Mouse (Mus musculus) Muller cell, postnatal 12 days (primary cell): ENCODE measurements around the gene Pttg1.

Source experiments
- DNase-seq: peaks from one replicate; pipeline ENCODE4 v3.0.0-alpha.2; 2015; ENCODE audit errors: inconsistent ontology term

Pttg1 gene

GRCm38 (mm10) chr11:43410291-43410690, 15.8 kb downstream of the Pttg1 start:
- DNase-seq = no peak

GRCm38 (mm10) chr11:43408888-43409287, 17.2 kb downstream of the Pttg1 start:
- no peak for DNase-seq

GRCm38 (mm10) chr11:43404150-43404807, 21.8 kb downstream of the Pttg1 start:
- DNase-seq = no peak

- no peak for DNase-seq
Observed at GRCm38 (mm10) chr11:43400131-43400530, 25.9 kb downstream of the Pttg1 start.

GRCm38 (mm10) chr11:43399297-43399696, 26.8 kb downstream of the Pttg1 start:
- DNase-seq = no peak

- DNase-seq = no peak
Observed at GRCm38 (mm10) chr11:43396672-43397071, 29.4 kb downstream of the Pttg1 start.

GRCm38 (mm10) chr11:43396246-43396645, 29.8 kb downstream of the Pttg1 start:
- DNase-seq = no peak

- no peak for DNase-seq
Observed at GRCm38 (mm10) chr11:43395073-43395948, 30.7 kb downstream of the Pttg1 start.

GRCm38 (mm10) chr11:43393325-43393724, 32.7 kb downstream of the Pttg1 start:
- DNase-seq = no peak

GRCm38 (mm10) chr11:43392757-43393156, 33.3 kb downstream of the Pttg1 start:
- no peak for DNase-seq

- DNase-seq = no peak
Observed at GRCm38 (mm10) chr11:43389118-43389517, 36.9 kb downstream of the Pttg1 start.

- no peak for DNase-seq
Observed at GRCm38 (mm10) chr11:43388122-43389097, 37.6 kb downstream of the Pttg1 start.

- DNase-seq = no peak
Observed at GRCm38 (mm10) chr11:43387004-43387880, 38.8 kb downstream of the Pttg1 start.

GRCm38 (mm10) chr11:43385716-43386115, 40.3 kb downstream of the Pttg1 start:
- DNase-seq = peak; percentile 74

GRCm38 (mm10) chr11:43385055-43385649, 40.9 kb downstream of the Pttg1 start:
- peak; percentile 81 for DNase-seq

- no peak for DNase-seq
Observed at GRCm38 (mm10) chr11:43383581-43383980, 42.5 kb downstream of the Pttg1 start.

GRCm38 (mm10) chr11:43380901-43381300, 45.1 kb downstream of the Pttg1 start:
- DNase-seq = no peak

- no peak for DNase-seq
Observed at GRCm38 (mm10) chr11:43379911-43380485, 46.1 kb downstream of the Pttg1 start.

- no peak for DNase-seq
Observed at GRCm38 (mm10) chr11:43379488-43379887, 46.6 kb downstream of the Pttg1 start.
